Mouse (Mus musculus) left cerebral cortex, adult 18-20 months (tissue): ENCODE results near the gene Ceacam20. TPM values are rescaled to one million over a fixed set of nuclear protein-coding genes. Genes with fewer than 3 reads are reported as not detected.
A peak's percentile ranks its signal among the peaks of the same experiment; 100 is the strongest.
"Not testable (repeated sequence)": the region's sequence is repeated elsewhere in the genome, so short reads cannot be mapped to it uniquely, and the experiment has no call there.

Experiments used
- DNase-seq, 2 experiments: peaks; one replicate each; pipeline ENCODE4 v3.0.0; 2021 to 2022; ENCODE audit warnings: low spot score in 2 of 2, mixed read lengths in 1 of 2
- total RNA-seq, 2 experiments: library from RNA; stranded (reverse); gene quantifications; 2 replicates each; pipeline ENCODE4 v1.2.3; 2021

Gene Ceacam20
- total RNA-seq, 2 experiments from 2014 or later = not detected

- DNase-seq = no peak
Measured at GRCm38 (mm10) chr7:19948956-19949355, 16.3 kb upstream of the Ceacam20 start.

GRCm38 (mm10) chr7:19949996-19950395 is 15.2 kb upstream of the Ceacam20 start:
- DNase-seq = no peak

- DNase-seq = no peak
Measured at GRCm38 (mm10) chr7:19950589-19950988, 14.6 kb upstream of the Ceacam20 start, which contains the start of gene Igsf23. Gene Igsf23 (minus strand): TSS chr7:19950756.

- no peak for DNase-seq
Measured at GRCm38 (mm10) chr7:19952320-19952986, 12.8 kb upstream of the Ceacam20 start.

GRCm38 (mm10) chr7:19953054-19953453 is 12.2 kb upstream of the Ceacam20 start:
- DNase-seq = no peak

GRCm38 (mm10) chr7:19955861-19956260 is 9.4 kb upstream of the Ceacam20 start:
- no peak for DNase-seq

- DNase-seq = peak; percentile 89 to 95
Measured at GRCm38 (mm10) chr7:19956341-19956781, 8.9 kb upstream of the Ceacam20 start.

GRCm38 (mm10) chr7:19962423-19962822 is 2.8 kb upstream of the Ceacam20 start:
- no peak for DNase-seq

- DNase-seq = no peak
Measured at GRCm38 (mm10) chr7:19969106-19969505, 3.9 kb downstream of the Ceacam20 start.

GRCm38 (mm10) chr7:19969541-19970090 is 4.4 kb downstream of the Ceacam20 start:
- DNase-seq = no peak

- DNase-seq = no peak
Measured at GRCm38 (mm10) chr7:19970196-19970595, 5.0 kb downstream of the Ceacam20 start.

GRCm38 (mm10) chr7:19971516-19971915 is 6.3 kb downstream of the Ceacam20 start:
- no peak for DNase-seq

- DNase-seq = not testable (repeated sequence)
Measured at GRCm38 (mm10) chr7:19991165-19991564, 26.0 kb downstream of the Ceacam20 start, which contains the start of gene Nlrp9b. Gene Nlrp9b (plus strand): TSS chr7:19991465.

- not testable (repeated sequence) for DNase-seq
Measured at GRCm38 (mm10) chr7:19996721-19997120, 31.5 kb downstream of the Ceacam20 start.

- DNase-seq = no peak
Measured at GRCm38 (mm10) chr7:20009987-20010386, 44.8 kb downstream of the Ceacam20 start.

Other genes with a start within 250 kb of the Ceacam20 start
- 100 to 1,000 TPM; 116 to 122 TPM for gene Tomm40, start 250.0 kb upstream of the Ceacam20 start, total RNA-seq
- 1 to 10 TPM; 6.7 to 8.6 TPM for gene Nectin2, start 214.9 kb upstream of the Ceacam20 start, total RNA-seq
- gene Bcam, start 194.4 kb upstream of the Ceacam20 start, total RNA-seq = 10 to 100 TPM; 18.6 to 19.1 TPM
- gene Cblc, start 168.6 kb upstream of the Ceacam20 start, total RNA-seq = not detected
- gene Bcl3, start 142.6 kb upstream of the Ceacam20 start, total RNA-seq = 1 to 10 TPM in 1 of 2 experiments, under 1 TPM in 1; 0.91 to 1.1 TPM
- gene Gm19345, start 113.4 kb upstream of the Ceacam20 start, total RNA-seq = 1 to 10 TPM; 2.0 to 2.4 TPM
- not detected for gene Ceacam16, start 104.1 kb upstream of the Ceacam20 start, total RNA-seq
- not detected for gene Ceacam19, start 77.4 kb upstream of the Ceacam20 start, total RNA-seq
- gene Pvr, start 44.3 kb upstream of the Ceacam20 start, total RNA-seq = 10 to 100 TPM; 13.0 to 15.7 TPM
- gene Igsf23, start 14.7 kb upstream of the Ceacam20 start, total RNA-seq = not detected
- not detected for gene Nlrp9b, start 26.1 kb downstream of the Ceacam20 start, total RNA-seq
- not detected for gene Vmn1r91, start 134.3 kb downstream of the Ceacam20 start, total RNA-seq
- gene Gm16442, start 157.2 kb downstream of the Ceacam20 start, total RNA-seq = not detected
- gene Vmn1r93, start 173.7 kb downstream of the Ceacam20 start, total RNA-seq = not detected
- not detected for gene Vmn1r94, start 203.0 kb downstream of the Ceacam20 start, total RNA-seq
- not detected for gene Vmn1r95, start 228.3 kb downstream of the Ceacam20 start, total RNA-seq
- gene Gm6164, start 240.2 kb downstream of the Ceacam20 start, total RNA-seq = not detected